Mouse (Mus musculus): ENCODE data around the gene Hmga1. TPM values are rescaled to one million over a fixed set of nuclear protein-coding genes. Genes with fewer than 3 reads are reported as not detected.

Gene Hmga1
- total RNA-seq, 2 experiments from 2014 or later: 29.6 to 34.1 TPM

DNA sequence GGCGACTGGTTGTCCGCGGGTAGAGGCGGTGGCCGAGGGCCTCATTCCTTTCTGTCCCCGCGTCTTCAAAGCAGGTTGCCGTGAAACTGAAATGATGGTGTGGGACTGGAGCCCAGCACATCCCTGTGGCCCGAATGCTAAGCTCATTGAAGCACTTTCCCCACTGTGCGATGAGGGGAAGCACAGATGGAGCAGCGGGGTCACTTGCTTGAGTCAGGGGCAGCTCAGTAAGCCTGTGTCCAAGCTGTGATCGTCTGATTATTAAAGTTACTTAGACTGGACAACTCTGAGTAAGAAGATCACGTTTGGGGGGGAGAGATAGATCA lies 9.6 kb downstream of the Hmga1 start:
- no peak for DNase-seq
- Histone ChIP-seq H3K27ac (peak overlapping the region; percentile 88), H3K4me3 (peak overlapping the region; percentile 86)
- no peak for TF ChIP-seq CTCF (IDR thresholded peaks at IDR 0.05)
- intact Hi-C loops (cut with DNase I): loop anchor here (1.0 kb wide), 1 partner anchor 63 kb away; no protein-coding TSS in a partner anchor

DNA sequence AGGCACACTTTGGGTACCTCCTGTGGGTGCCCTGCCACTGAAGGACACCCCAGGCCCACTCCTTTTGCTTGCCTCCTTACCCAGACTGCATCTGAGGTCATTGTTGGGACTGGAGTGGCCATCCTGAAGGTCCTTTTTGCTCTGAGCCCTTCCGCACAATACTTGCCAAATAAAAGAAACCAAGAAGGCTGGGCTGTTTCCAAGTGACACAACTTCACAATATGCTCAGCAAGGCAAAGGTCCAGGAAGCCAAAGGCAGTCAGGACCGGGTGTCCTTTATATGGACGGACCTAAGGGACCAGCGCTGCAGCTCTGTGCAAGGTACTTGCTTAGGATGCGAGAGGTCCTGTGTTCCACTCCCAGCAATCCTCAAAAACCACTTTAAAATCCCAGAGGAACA lies 11.9 kb downstream of the Hmga1 start:
- no peak overlapping the region for H3K27ac ChIP-seq
- intact Hi-C loops (cut with DNase I): no loop called here
- no peak overlapping the region for H3K4me3 ChIP-seq
- no peak for TF ChIP-seq CTCF (IDR thresholded peaks at IDR 0.05)
- DNase-seq: no peak

DNA sequence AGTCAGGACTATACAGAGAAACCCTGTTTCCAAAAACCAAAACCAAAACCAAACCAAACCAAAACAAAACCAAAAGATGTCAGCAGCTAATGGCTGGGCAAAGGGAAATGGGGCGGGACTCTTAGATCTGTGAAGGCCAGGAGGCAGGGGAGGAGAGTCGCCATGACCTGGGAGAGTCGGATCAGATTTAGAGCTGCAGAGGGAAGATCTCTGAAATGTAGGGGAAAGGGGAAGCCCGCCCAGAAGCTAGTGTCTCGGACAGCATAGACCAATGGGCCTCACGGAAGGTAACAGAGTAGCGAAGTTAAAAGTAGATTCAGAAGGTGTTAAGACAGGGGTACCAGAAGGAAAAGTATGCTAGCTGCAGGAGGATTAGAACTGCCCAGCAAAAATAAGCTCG lies 15.0 kb downstream of the Hmga1 start:
- peak overlapping the region; percentile 56; the same call in 1 of the 2 replicates for H3K27ac ChIP-seq
- intact Hi-C loops (cut with DNase I): no loop called here
- no peak for DNase-seq
- no peak for TF ChIP-seq CTCF (IDR thresholded peaks at IDR 0.05)
- H3K4me3 ChIP-seq: no peak overlapping the region

- intact Hi-C loops (cut with DNase I): no loop called here
- TF ChIP-seq CTCF (IDR thresholded peaks at IDR 0.05): no peak
- no peak overlapping the region for H3K4me3 ChIP-seq
- H3K27ac ChIP-seq: peak overlapping the region; percentile 79; the same call in 1 of the 2 replicates
- DNase-seq: no peak
Observed at GRCm38 (mm10) chr17:27573772-27574320, 17.5 kb downstream of the Hmga1 start.

- Histone ChIP-seq H3K4me3 (no peak overlapping the region), H3K27ac (peak overlapping the region; percentile 79)
- intact Hi-C loops (cut with DNase I): no loop called here
- peak; percentile 95 for DNase-seq
- no peak for TF ChIP-seq CTCF (IDR thresholded peaks at IDR 0.05)
Observed at GRCm38 (mm10) chr17:27574470-27575115, 18.3 kb downstream of the Hmga1 start.

DNA sequence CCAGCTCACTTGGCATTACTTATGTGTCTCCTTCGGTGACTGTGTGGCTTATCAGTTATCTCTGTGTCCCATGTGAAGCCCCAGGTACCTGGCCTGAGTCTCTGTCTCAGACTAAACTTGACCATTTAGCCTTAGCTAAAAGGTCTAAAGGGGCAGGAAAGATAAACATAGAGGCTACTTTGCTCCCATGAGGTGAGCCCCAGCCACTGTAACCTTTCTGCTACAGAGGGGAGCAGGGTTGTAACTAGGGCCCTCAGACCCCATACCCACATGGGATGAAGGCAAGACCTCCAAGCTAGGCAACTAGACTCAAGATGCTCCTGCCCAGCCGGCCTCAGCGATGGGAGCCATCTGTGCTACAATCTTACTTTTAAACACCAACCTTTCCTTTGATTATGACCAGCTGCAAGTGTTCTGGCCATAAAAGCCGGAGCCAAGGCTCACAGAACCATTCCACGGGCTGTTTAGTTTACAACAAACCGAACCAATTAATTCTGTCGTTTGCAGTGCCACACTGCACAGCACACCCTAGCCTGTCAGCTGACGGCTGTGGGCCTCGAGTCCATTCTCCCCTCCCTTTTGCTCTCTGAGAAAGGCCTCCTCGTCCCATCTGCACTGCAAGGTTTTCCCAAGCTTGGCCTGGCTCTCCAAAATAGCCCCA lies 18.9 kb downstream of the Hmga1 start:
- peak overlapping the region; percentile 79 for H3K27ac ChIP-seq
- no peak for DNase-seq
- no peak overlapping the region for H3K4me3 ChIP-seq
- no peak for TF ChIP-seq CTCF (IDR thresholded peaks at IDR 0.05)
- intact Hi-C loops (cut with DNase I): no loop called here

GRCm38 (mm10) chr17:27576056-27576455 lies 19.8 kb downstream of the Hmga1 start:
- H3K4me3 ChIP-seq: no peak overlapping the region
- no peak for DNase-seq
- no peak for TF ChIP-seq CTCF (IDR thresholded peaks at IDR 0.05)
- intact Hi-C loops (cut with DNase I): no loop called here
- peak overlapping the region; percentile 79 for H3K27ac ChIP-seq

DNA sequence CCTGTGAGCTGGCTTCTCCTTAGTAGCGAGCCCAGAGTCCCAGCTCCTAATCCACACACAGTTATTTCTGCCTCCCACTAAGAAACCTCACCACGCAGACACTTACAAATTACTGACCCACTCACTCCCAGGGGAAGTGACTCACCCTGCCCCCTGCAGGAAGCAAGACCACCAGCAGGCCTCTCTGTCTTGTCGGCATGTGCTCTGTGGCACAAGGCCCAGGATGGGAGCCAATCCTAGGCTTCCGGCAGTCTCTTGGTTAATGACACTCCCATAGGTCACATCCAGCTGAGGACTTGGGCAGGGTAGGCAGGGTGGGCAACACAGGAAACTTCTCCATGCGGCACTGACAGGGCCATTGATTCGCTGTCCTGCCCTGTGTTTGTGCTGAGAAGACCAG lies 21.2 kb downstream of the Hmga1 start:
- Histone ChIP-seq H3K4me3 (no peak overlapping the region), H3K27ac (0 out of 2 replicates have a peak overlapping the region, but pooled peaks have one; percentile 6)
- TF ChIP-seq CTCF (IDR thresholded peaks at IDR 0.05): peak; percentile 16; the same call in 1 of the 2 replicates
- no peak for DNase-seq
- intact Hi-C loops (cut with DNase I): no loop called here

DNA sequence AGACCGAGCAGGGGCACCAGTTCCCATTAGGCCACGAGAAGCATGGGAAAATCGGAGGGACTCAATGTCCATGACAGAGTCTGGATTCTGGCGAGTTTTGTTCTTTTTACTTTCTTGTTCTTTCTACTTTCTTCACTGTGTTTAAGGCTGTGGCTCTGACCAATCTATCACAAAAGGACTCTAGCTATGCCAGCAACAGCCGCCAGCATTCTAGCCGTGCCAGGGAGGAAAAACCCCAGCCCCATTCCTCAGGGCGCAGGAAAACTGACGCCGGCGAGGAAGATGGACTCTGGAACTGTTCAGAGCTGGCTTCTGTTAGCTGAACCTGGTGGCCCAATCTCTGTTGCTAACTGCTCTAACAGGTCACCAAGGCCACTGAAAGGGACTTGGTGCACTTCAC lies 22.2 kb downstream of the Hmga1 start:
- intact Hi-C loops (cut with DNase I): no loop called here
- Histone ChIP-seq H3K27ac (peak overlapping the region; percentile 58), H3K4me3 (no peak overlapping the region)
- no peak for TF ChIP-seq CTCF (IDR thresholded peaks at IDR 0.05)
- no peak for DNase-seq

GRCm38 (mm10) chr17:27579816-27580215 lies 23.5 kb downstream of the Hmga1 start:
- H3K4me3 ChIP-seq: no peak overlapping the region
- intact Hi-C loops (cut with DNase I): no loop called here
- H3K27ac ChIP-seq: no peak overlapping the region
- no peak for DNase-seq
- no peak for TF ChIP-seq CTCF (IDR thresholded peaks at IDR 0.05)

- no peak overlapping the region for H3K4me3 ChIP-seq
- no peak for TF ChIP-seq CTCF (IDR thresholded peaks at IDR 0.05)
- DNase-seq: no peak
- H3K27ac ChIP-seq: no peak overlapping the region
- intact Hi-C loops (cut with DNase I): no loop called here
Observed at GRCm38 (mm10) chr17:27580392-27581068, 24.2 kb downstream of the Hmga1 start.

- no peak for DNase-seq
- TF ChIP-seq CTCF (IDR thresholded peaks at IDR 0.05): no peak
- H3K27ac ChIP-seq: peak overlapping the region; percentile 77
- H3K4me3 ChIP-seq: no peak overlapping the region
- intact Hi-C loops (cut with DNase I): no loop called here
Observed at GRCm38 (mm10) chr17:27583185-27583894, 27.0 kb downstream of the Hmga1 start.

Data from gastrocnemius, adult 2 months (tissue).